Mouse (Mus musculus): ENCODE data around the gene Pold1.

Pold1 gene

DNA sequence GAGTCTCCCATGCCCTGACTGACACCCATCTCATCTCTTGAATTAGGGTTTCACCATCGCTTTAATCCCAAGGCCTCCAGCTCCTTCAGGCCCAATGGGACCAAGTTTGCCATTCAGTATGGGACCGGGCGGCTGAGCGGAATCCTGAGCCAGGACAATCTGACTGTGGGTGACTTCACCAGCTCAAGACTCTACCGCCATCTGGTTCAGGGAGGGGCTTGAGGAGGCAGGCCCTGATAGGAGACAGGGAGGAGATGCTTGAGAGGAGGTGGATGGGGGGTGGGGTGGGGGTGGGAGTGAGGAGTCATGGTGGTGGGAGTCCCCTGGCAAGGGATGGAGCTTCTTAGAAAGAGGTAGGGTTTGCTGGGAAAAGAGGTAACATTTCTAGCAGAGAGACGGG lies 33.0 kb upstream of the Pold1 start:
- DNase-seq (ENCODE audit: low spot score): no peak

DNA sequence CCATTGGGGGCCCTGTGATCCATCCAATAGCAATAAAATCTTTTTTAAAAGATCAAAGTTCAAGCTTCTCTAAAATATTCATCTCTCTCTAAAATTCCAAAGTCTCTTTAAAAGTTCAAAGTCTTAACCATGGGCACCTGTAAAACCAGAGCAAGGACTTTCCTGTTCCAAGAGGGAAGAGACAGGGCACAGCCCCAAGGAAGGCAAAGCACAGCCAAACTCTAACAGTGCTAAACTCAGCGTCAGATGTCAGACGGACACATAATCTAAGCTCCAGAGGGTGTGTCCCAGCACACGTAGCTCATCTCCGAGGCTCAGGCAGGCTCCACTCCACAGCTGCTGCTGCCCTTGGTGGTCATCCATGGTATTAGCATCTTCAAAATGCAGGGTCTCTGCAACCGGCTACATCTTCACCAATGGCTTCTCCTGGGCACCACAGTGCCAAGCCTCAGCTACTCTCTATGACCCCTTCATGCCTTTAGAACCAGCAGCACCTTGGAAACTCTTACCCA lies 27.7 kb upstream of the Pold1 start:
- no peak for DNase-seq (ENCODE audit: low spot score)

DNA sequence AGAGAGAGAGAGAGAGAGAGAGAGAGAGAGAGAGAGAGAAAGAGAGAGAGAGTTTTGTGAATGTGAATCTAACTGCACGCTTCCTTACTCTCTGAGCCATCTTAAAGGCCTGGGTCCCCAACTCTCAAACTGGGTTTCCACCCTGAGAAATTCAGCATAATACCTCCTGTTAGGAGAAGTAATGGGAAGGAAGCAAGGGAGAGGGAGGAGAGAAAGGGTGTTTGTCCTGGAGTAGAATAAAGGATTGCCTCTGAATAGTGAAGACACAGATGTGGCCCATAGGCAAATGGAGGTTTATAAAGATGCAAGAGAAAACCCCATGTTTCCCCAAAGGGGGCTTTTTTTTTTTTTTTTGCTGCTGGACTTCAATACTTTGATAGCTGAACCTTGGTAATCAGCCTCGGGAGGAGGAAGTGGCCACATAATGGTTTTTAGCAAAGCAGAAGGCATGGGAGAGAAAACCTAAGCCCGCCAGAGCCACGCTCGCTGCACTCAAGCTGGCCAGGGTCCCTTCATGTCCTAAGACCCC lies 24.4 kb upstream of the Pold1 start:
- no peak for DNase-seq (ENCODE audit: low spot score)

DNA sequence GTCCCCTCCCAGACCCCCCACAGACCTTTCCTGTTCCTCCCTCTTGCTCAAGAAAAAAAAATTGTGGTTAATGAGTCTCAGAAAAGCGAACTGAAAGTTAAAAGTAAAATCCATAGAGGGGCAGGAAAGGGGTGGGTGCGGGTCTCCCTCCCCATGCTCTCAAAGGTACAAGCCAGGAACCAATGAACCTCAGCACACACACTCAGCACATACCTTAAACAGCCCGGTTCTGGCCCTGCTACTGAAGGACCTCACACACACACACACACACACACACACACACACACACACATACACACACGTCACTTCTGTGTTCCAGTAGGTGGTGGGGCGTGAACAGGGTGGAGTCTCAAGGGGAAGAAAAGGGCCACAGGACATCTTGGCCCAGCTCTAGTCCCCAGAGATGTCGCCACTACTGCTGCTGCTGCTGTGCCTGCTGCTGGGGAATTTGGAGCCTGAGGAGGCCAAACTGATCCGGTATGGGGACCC lies 23.6 kb upstream of the Pold1 start, which contains the start of gene Napsa:
TSS of gene Napsa (plus strand) at position 168 of the 489 bp plus-strand sequence.
- DNase-seq (ENCODE audit: low spot score): no peak

DNA sequence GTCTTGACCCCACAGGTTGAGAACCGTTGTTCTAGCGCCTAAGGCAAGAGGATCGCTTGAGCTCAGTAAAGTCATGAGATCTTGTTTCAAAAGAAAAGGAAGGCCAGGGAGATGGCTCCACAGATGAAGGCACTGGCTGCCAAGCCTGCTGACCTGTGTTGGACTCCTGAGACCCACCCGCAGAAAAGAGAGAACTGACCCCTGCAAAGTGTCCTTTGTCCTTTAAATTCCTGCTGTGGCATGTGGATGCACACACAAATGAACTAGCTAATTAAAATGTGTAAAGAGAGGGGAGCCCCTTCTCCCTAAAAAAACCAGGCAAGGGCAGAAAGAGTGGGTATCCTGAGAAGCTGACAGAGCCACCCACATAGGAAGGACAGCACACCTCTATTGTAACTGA lies 23.2 kb upstream of the Pold1 start:
- DNase-seq (ENCODE audit: low spot score): no peak

DNA sequence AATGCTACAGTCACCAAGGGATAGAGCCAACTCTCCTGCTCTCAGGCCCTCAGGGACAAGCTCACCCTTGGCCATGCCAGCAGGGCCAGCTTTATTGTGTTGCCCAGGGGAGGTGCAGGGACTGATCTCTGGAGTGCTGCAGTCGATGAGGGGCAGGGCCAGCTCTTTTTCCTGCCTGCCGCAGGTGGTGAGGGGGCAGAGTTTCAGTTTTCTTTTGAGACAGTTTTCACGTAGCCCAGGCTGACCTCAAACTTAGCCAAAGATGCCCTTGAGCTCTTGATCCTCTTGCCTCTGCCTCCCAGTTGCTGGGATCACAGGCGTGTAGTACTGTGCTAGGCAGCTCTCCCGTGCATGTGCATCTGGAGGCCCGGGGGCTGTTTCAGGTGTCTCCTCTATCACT lies 22.3 kb upstream of the Pold1 start:
- DNase-seq (ENCODE audit: low spot score): no peak

DNA sequence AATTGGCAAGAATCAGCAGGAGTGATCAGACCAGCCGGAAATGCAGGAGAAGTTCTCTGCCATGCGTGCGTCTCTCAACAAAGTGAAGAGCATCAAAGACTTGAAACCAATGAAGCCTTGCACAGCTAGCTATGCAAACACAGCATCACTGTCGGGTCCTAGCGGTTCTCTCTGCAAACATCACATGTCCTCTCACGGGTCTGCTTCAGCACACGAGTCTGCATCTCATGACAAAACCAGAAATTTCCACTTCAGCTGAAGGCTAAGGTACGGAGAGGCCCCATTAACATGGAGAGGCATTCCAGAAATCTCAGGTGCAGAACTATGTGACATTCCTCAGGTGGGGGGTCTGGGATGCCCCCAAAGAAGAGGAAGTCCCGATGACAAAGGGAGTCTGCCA lies 20.2 kb upstream of the Pold1 start:
- no peak for DNase-seq (ENCODE audit: low spot score)

DNA sequence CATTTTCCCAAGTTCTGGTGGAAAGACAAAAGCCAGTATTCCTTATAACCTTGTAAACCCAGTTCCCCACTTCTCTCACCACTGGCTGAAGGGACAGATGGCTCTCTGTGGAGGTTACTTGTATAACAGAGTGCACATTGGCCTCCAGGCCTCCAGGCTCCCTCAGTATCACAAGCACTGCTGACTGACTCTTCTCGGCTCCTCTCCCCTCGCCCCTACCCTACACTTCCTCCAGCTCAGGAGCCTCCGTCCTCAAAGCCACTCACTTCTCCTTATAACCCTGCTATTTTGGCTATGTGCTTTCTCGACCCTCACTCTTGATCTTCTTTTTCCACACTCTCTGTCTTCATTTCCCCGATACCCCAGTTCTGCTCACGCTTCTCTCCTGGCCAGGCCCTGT lies 16.8 kb upstream of the Pold1 start:
- DNase-seq (ENCODE audit: low spot score): no peak

DNA sequence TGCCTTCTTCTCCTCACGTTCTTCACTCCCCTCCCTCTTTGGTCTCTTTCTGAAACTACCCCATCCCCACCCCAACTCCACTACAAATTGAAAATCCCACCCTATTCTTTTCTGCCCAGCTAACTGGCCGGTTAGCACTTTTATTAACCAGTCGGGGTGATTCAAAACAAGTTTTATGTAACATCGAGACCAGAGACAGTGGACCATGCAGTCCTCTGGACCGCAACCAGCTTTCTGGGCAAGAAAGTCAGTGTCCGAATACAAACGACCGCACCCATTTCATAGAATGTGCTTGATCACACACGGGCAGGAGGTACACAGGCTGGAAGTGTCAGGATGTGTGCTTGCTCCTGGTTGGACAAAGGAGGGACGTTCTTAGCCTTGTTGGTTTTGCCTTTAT lies 15.8 kb upstream of the Pold1 start:
- no peak for DNase-seq (ENCODE audit: low spot score)

DNA sequence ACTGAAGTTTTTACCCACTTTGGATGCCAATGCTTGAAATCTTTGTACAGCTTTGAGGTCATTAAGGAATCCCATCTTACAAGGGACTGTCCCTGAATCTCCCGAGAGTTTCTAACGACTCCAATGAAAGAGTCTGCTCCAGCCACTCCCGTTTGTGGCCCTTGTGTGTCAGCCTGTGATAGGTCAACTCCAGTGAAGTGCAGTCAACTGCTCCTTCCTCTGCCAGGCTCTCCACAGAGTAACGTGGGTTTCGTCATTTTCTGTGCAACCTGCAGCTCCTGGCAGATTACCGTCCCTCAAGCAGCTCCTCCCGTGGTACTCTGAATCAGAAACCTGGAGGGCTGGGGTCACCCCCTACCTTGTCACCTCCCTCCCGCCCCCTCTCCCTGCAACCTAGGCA lies 14.6 kb upstream of the Pold1 start:
- DNase-seq (ENCODE audit: low spot score): no peak

DNA sequence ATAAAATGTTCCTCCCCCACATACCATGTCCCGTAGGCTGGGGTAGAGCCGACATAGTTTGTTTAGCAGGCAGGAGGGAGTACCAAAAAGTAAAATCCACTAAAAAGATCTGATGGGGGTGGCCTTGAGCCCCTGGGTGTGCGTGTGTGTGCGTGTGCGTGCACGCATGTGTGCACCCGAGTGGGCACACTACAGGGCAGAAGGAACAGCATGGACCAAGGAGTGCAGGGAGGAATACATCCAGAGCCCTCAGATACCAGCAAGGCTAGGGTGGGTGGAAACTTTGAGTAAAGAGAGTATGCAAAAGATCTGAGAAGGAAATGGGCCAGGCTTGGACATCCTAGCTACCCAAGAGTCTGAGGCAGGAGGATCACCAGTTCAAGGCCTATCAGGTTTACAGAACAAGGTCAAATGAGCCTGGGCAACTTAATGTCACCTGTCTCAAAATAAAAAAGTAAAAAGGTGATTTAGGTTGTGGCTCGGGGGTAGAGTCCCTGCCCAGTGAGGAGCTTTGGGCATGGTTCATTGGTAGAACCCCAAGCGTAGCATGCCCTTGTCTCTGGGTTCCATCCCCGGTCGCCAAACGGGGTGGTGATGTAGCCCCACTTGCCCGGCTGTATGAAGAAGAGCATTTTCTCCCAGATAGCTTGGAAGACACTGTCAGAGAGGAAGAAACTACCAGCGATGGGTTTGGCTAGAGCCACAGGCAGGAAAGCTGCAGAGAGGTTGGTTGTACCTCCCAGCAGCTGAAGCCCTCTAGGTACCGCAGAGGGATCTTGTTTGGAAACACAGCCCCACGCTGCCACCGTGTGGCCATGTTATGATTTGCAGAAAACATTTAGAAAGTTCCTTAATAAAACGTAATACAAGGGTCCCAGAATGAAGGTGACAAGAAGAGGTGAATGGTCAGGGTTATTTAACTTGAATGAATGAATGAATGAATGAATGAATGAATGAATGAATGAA lies 12.1 kb upstream of the Pold1 start:
- peak; percentile 91 for DNase-seq (ENCODE audit: low spot score)

DNA sequence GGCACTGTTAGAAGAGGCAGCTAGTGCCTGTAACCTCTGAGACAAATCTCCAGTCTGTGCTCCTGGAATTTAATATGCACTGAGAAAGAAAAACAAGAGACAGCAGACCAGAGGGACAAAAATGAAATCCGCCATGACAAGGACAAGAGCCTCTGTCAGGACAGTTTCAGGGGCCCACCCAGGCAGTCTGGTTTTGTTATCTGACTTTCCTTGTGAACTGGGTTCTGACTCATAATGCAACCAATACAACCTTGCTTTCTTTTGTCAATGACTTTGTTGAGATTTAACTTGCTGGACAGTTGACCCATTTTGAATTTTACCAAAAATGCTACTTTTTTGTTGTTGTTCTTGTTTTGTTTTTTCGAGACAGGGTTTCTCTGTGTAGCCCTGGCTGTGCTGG lies 9.0 kb upstream of the Pold1 start:
- no peak for DNase-seq (ENCODE audit: low spot score)

DNA sequence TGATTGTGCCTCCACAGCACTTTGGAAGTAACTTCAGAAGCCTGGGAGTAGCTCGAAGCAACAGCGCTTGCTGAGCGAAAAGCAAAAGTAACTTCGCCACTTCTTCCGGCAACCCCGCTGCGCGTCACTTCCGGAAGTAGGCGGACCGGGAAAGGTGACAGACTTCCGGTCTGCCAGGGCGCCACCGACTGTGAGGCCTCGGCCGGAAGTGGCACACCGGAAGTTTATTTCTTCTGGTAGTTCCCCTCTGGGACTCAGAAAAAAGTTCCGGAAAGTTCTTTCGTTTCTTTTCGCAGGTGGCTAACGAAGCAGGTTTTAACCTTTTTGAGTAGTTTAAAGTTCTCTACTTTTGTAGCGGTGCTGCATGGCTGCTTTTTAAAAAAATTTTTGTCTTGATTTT lies 5.2 kb upstream of the Pold1 start, which contains the start of gene Nr1h2:
TSS of gene Nr1h2 (minus strand) at position 126 of the 400 bp plus-strand sequence.
- DNase-seq (ENCODE audit: low spot score): peak; percentile 98

DNA sequence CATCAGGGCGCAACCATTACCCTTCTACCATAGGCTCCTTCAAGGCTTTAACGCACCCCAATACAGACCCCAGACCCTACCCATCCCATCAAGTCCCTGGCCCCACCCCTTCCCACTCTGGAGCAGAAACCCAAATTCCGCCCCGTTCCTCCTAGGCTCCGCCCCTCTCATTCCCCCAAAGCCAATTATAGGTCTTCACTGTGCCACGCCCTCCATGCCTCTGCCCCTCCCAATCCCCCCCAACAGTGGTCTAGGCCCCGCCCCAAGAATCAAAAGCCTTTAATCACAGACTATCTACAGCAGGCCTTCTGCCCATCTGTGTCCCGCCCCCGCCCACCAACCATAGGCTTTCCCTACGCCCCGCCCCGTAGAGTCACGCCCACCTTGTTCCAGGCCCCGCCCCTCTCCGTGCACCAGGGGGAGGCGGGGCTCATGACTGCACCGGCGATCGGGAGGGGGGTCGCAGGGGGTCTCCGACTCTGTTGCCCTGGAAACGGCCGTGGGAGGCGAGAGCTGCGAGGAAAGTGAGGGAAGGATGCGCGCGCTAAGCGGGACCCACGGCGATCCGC lies 4.6 kb upstream of the Pold1 start:
- DNase-seq (ENCODE audit: low spot score): peak; percentile 88

DNA sequence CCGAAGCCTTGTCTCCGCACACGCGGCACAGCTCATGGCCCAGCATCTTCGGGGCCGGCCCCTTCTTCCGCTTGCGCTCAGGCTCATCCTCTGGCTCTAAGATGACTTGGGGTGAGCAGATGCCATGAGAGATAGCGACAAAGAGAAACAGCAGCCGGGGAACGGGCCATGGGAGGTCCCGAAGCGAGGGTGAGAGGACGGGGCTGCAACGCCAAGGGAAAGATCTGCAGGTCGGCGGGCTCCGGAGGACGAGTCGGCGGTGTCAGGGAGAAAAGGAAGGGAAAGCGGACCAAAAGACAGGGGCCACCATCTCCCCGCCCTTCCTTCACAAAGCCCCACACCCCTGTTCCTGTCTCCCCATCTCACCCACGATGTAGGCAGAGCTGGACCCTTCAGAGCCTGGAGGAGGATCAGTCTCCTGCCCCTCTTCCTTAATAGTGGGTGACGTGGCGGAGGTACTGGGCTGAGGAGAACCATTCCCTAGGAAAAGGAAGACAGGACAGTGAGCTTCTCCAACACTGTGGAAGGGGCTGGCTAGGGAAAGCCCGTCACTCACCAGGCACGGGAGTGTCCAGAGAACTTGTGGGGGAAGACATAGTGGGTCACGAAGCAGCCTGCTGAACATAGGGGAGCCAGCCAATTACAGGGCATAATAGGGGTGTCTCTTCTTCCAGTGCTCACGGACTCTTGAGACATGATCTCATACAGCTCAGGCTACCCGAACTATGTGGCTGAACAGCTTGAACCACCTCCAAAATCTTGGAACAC lies 3.7 kb upstream of the Pold1 start:
- DNase-seq (ENCODE audit: low spot score): no peak

DNA sequence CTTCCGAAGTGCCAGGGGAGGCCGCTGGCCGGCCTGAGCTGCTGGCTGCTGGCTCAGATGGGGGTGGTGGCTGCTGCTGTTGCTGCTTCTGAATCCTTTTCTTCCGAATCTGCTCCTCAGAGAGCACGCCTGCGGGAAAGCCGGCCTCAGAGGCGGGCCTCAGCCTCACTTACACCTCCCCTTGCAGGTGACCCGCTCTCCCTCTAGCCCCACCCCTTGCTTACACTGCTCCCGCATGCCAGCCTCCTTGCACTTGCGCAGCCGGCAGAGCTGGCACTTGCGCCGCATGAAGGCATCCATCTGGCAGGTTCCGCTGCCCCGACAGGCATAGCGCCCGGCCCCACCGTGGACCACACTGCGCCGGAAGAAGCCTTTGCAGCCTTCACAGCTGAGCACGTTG lies 3.1 kb upstream of the Pold1 start:
- DNase-seq (ENCODE audit: low spot score): no peak

DNA sequence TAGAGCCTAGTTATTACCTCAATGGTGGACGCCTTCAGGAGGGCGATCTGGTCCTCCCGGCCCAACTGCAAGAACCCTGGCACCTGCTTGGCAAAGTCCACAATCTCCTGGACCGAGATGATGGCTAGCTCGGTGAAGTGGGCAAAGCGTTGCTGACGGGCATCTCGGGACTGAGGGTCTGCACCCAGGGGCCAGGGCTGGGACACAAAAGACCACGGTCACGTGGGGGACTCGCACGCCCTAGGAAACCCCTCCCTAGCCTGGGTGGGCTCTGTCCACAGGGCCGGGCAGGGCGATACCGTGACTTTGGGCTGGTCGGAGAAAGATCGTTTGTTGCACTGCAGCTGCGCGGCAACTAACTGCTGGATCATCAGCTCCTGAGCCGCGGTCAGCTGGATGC lies 2.7 kb upstream of the Pold1 start:
- no peak for DNase-seq (ENCODE audit: low spot score)

DNA sequence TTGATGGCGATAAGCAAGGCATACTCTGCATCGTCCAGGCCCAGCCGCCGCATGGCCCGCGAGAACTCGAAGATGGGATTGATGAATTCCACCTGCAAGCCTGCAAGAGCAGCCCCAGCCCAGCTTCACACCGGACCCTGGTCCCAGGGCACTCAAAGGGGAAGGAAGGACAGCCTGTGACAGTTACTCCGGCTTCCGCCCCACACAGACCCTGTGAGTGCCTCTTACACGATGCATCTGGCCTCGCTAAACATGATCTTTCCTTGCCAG lies 1.7 kb upstream of the Pold1 start:
- DNase-seq (ENCODE audit: low spot score): no peak

DNA sequence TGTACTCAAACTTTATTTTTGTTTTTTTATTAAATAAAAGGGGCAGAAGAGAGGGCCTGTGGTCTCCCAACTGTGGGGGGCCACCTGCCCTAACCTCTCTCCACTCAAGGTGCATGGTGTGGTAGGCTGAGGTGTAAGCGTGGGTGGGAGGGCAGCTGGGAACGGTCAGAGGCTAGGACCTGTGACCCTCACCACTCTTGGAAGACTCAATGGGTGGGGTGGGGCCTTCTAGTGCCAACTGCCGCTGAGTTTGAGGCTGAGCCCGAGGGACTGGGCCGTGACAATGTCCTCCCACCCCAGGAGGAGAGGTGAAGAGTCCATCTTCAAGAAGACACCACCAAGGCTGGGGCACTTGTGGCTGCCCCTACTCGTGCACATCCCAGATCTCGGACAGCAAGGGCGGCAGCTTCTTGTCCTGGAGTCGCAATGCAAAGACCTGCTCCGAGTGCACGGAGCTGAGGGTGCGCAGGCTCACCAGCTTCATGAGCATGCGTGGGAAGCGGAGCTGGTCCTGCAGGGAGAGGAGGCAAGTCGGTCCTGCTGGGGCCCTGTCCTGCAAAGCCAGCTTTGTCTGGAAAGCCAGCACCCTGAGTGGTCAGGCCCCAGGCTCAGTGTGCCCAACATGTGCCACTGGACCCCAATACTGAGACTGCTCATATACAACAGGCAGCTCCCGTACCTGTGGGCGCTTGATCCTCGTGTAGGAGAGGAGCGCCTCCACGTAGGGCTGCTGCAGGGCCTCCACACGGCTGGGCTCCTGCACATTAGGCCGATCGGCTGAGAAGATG lies 1.2 kb upstream of the Pold1 start:
- no peak for DNase-seq (ENCODE audit: low spot score)

DNA sequence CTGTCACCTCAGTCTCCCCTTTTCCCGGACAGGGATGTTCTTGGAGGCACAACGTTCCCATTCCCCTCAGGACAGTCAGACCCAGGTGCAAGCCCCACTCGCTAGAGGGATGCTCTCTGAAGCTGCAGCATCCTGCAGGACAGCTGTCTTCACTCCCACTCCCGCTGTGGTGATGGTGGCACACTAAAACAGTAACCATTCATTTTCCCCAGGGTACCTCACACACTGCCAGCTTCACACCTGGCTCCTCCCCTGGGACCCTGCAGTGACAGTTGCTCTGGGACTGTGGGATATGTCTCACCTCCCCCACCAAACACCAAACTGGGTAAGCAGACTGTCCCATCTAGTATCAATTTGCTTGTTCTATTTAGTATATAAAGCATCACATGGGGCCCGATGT lies 924 bp downstream of the Pold1 start:
- DNase-seq (ENCODE audit: low spot score): peak; percentile 14

DNA sequence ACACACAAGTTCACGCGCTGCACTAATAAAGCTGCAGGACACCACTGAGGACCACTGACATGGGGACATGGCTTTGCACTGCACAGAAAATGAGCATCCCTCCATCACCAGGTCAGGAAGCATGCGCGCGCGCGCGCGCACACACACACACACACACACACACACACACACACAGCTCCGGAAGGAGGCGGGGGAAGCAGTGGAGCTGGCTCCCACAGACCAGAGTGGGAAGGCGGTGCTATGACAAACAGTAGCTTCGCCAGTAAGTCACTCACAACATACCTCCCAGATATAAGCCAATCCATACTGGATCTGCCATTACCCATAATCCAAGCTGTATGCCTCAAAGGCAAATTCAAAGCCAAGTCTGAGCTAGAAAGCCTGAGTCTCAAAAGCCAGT lies 1.6 kb downstream of the Pold1 start:
- no peak for DNase-seq (ENCODE audit: low spot score)

DNA sequence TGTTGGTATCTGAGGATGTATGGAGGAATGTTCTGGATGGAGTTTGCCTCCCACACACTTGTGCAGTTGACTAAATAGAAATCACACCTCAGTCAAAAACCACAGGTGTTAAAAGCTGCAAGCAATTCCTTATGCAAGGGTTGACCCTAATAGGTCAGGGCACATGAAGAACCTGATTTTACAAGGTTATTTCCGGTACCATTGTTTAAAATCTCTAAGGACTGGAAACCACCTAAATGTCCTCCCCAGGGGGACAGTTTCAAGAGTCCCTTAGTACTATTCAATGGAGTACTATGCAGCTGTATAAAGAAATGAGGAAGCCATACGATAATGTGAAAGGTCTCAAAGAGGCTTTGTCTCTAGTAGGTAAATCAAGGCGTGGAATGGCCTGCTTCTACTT lies 2.4 kb downstream of the Pold1 start:
- DNase-seq (ENCODE audit: low spot score): no peak

Measured in embryo, embryonic 10 days (tissue).